Mouse (Mus musculus): ENCODE measurements around the gene Csf3r. TPM values are rescaled to one million over a fixed set of nuclear protein-coding genes. Genes with fewer than 3 reads are reported as not detected.

The Csf3r gene
- polyA plus RNA-seq, 1 experiment: not detected

DNA sequence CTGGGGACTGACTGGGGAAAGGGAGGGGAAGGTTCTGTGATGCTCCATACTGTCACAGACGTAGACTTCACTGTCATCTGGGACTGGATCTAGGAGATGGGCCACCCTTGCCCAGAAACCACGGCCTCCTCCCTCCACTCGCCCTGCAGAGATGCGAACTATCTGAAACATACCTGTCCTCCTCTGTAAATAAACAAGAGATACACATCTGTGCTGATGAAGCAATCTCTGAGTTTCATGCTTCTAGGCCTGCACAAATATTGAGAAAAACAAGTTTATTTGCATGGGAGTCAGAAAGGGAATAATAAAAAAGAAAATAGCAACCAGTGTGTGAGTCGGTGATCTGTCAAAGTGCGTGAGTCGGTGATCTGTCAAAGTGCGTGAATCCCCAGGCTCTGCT, 67.5 kb downstream of the Csf3r start:
- TF ChIP-seq CTCF (IDR thresholded peaks at IDR 0.05; ENCODE audit: insufficient read depth, low read depth, low read length): no peak
- TF ChIP-seq POLR2A (IDR thresholded peaks at IDR 0.05; ENCODE audit: insufficient read depth, low read depth, low read length): no peak
- Histone ChIP-seq H3K4me1 (ENCODE audit: control insufficient read depth, insufficient read depth, low read length) (no peaks in the 10 kb centered on the region), H3K4me3 (ENCODE audit: insufficient read depth, low read depth, low read length) (no peak overlapping the region), H3K27ac (ENCODE audit: insufficient read depth, low read depth, low read length) (no peak overlapping the region)
- 85% methylated on average over 8 of the region's 8 CpGs for WGBS

Other genes starting within 250 kb of the Csf3r start
- not detected in 2 replicates for gene Mrps15, start 22.4 kb downstream of the Csf3r start, polyA plus RNA-seq (2012; ENCODE audit: insufficient read depth, insufficient read length, low replicate concordance, missing spikeins)
- not detected in 2 replicates for gene Oscp1, start 34.0 kb downstream of the Csf3r start, polyA plus RNA-seq (2012; ENCODE audit: insufficient read depth, insufficient read length, low replicate concordance, missing spikeins)
- not detected in 2 replicates for gene Lsm10, start 72.1 kb downstream of the Csf3r start, polyA plus RNA-seq (2012; ENCODE audit: insufficient read depth, insufficient read length, low replicate concordance, missing spikeins)
- gene Stk40, start 79.4 kb downstream of the Csf3r start, polyA plus RNA-seq (2012; ENCODE audit: insufficient read depth, insufficient read length, low replicate concordance, missing spikeins): not detected in 2 replicates
- not detected in 2 replicates for gene Eva1b, start 123.2 kb downstream of the Csf3r start, polyA plus RNA-seq (2012; ENCODE audit: insufficient read depth, insufficient read length, low replicate concordance, missing spikeins)
- not detected in 2 replicates for gene Sh3d21, start 138.9 kb downstream of the Csf3r start, polyA plus RNA-seq (2012; ENCODE audit: insufficient read depth, insufficient read length, low replicate concordance, missing spikeins)
- gene Thrap3, start 178.2 kb downstream of the Csf3r start, polyA plus RNA-seq (2012; ENCODE audit: insufficient read depth, insufficient read length, low replicate concordance, missing spikeins): 165 and 783 TPM in 2 replicates
- gene Map7d1, start 231.8 kb downstream of the Csf3r start, polyA plus RNA-seq (2012; ENCODE audit: insufficient read depth, insufficient read length, low replicate concordance, missing spikeins): 379 TPM in 1 of 2 replicates, not detected in the other
- 342 TPM in 1 of 2 replicates, not detected in the other for gene Trappc3, start 237.8 kb downstream of the Csf3r start, polyA plus RNA-seq (2012; ENCODE audit: insufficient read depth, insufficient read length, low replicate concordance, missing spikeins)